ENCODE assay signal across 9 mouse cellular contexts in the genomic region with DNA sequence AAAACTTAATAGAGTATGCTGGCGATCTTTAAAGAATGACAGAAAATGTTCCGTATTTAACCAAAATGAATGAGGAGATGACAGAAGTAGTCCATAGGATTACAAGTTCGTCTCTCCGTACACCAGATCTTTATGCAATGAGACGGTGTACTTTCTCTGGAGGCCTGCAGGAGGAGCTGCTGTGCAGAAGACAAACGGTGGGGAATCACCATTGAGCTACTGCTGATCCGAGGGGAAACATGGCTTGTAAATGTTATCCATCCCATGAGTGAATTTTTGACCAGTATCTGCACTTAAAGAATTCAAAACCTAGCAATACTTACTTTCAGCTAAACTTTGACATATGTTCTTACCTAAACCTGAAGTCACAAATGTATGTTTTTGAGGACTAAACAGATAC.
DNase-seq lines count a peak whose midpoint lies in the region; ATAC-seq and TF ChIP-seq lines count a peak whose summit lies in the region.
"Had no signal": no experiment of that assay in that cellular context is flagged by ENCODE, and none has a peak within 500 bp of the region (broad histone marks: within the 10 kb centered on the region; RNA-seq: fewer than 3 reads in every experiment).

No protein-coding gene starts in this region.

- peak; percentile 40 for DNase-seq in forebrain, embryonic 14.5 days (ENCODE audit: low spot score)
- DNase-seq in forebrain, embryonic 11.5 days (ENCODE audit: low spot score): no peak
- no peak for DNase-seq in liver, postnatal 0 days
- no peak for DNase-seq in liver, embryonic 11.5 days (ENCODE audit: low spot score)
- DNase-seq in adrenal gland, adult 2 months: peak; percentile 12
- peak; percentile 16 for DNase-seq in kidney, postnatal 14 days
- DNase-seq in spleen, adult 12 weeks (ENCODE audit: low spot score): no peak
- DNase-seq in left cerebral cortex, postnatal 36 days (ENCODE audit: low spot score in 2 of 2): no peak

- peak; percentile 55 for TF ChIP-seq CTCF in liver, postnatal 0 days (IDR thresholded peaks at IDR 0.05; ENCODE audit: low read depth)

- no peak overlapping the region for H3K4me3 ChIP-seq in forebrain, embryonic 14.5 days (ENCODE audit: low read depth, low read length)
- H3K4me3 ChIP-seq in forebrain, embryonic 11.5 days (ENCODE audit: low read depth, low read length): no peak overlapping the region
- no peak overlapping the region for H3K4me3 ChIP-seq in liver, postnatal 0 days (ENCODE audit: low read depth, low read length)
- H3K4me3 ChIP-seq in liver, embryonic 11.5 days (ENCODE audit: low read depth, low read length): no peak overlapping the region
- H3K4me3 ChIP-seq: heart, embryonic 15.5 days had no signal

- no peaks in the 10 kb centered on the region for H3K9me3 ChIP-seq in forebrain, embryonic 14.5 days (replicated peaks; ENCODE audit: control insufficient read depth, low read length)
- no peaks in the 10 kb centered on the region for H3K9me3 ChIP-seq in forebrain, embryonic 11.5 days (ENCODE audit: control insufficient read depth, low read length)
- no peaks in the 10 kb centered on the region; the same call in 1 of the 2 replicates for H3K9me3 ChIP-seq in liver, postnatal 0 days (ENCODE audit: low read length)
- H3K9me3 ChIP-seq in liver, embryonic 11.5 days (ENCODE audit: control insufficient read depth, low read length): no peaks in the 10 kb centered on the region
- H3K9me3 ChIP-seq: heart, embryonic 15.5 days had no signal

- no peaks in the 10 kb centered on the region for H3K4me1 ChIP-seq in forebrain, embryonic 14.5 days (ENCODE audit: control insufficient read depth, insufficient read depth, low read length)
- no peaks in the 10 kb centered on the region for H3K4me1 ChIP-seq in forebrain, embryonic 11.5 days (replicated peaks; ENCODE audit: control insufficient read depth, insufficient read depth, low read length)
- H3K4me1 ChIP-seq in liver, postnatal 0 days (ENCODE audit: insufficient read depth): no peaks in the 10 kb centered on the region
- no peaks in the 10 kb centered on the region for H3K4me1 ChIP-seq in liver, embryonic 11.5 days (replicated peaks; ENCODE audit: control insufficient read depth, insufficient read depth, low read length)
- H3K4me1 ChIP-seq: heart, embryonic 15.5 days had no signal

- intact Hi-C loops in left cerebral cortex, postnatal 36 days (cut with DNase I): loop anchor here (5.0 to 10.0 kb wide), 2 partner anchors 225 to 337 kb away; no protein-coding TSS in a partner anchor

- H3K27me3 ChIP-seq in forebrain, embryonic 14.5 days (replicated peaks; ENCODE audit: control insufficient read depth, insufficient read depth, low read length): no peaks in the 10 kb centered on the region
- no peaks in the 10 kb centered on the region for H3K27me3 ChIP-seq in forebrain, embryonic 11.5 days (ENCODE audit: control insufficient read depth, insufficient read depth, low read length)
- H3K27me3 ChIP-seq in liver, postnatal 0 days (ENCODE audit: insufficient read depth, low read length): no peaks in the 10 kb centered on the region
- H3K27me3 ChIP-seq in liver, embryonic 11.5 days (replicated peaks; ENCODE audit: control insufficient read depth, insufficient read depth, low read length): no peaks in the 10 kb centered on the region
- H3K27me3 ChIP-seq: heart, embryonic 15.5 days had no signal

- WGBS in forebrain, embryonic 14.5 days: 57% methylated on average over 7 of the region's 7 CpGs
- 56% methylated on average over 7 of the region's 7 CpGs for WGBS in forebrain, embryonic 11.5 days
- WGBS in liver, postnatal 0 days (ENCODE audit: insufficient replicate concordance): 52% methylated on average over 7 of the region's 7 CpGs
- 55% methylated on average over 7 of the region's 7 CpGs for WGBS in liver, embryonic 11.5 days

- H3K4me2 ChIP-seq in forebrain, embryonic 14.5 days (ENCODE audit: low read length): no peak overlapping the region
- H3K4me2 ChIP-seq in forebrain, embryonic 11.5 days (ENCODE audit: low read depth, low read length, severe bottlenecking): no peak overlapping the region
- H3K4me2 ChIP-seq in liver, postnatal 0 days (ENCODE audit: low read depth, low read length): no peak overlapping the region
- no peak overlapping the region for H3K4me2 ChIP-seq in liver, embryonic 11.5 days
- H3K4me2 ChIP-seq: heart, embryonic 15.5 days had no signal

- H3K36me3 ChIP-seq in forebrain, embryonic 14.5 days (ENCODE audit: control insufficient read depth, insufficient read depth, low read length): no peaks in the 10 kb centered on the region
- H3K36me3 ChIP-seq in forebrain, embryonic 11.5 days (ENCODE audit: control insufficient read depth, insufficient read depth, low read length): no peaks in the 10 kb centered on the region
- H3K36me3 ChIP-seq in liver, postnatal 0 days (replicated peaks; ENCODE audit: insufficient read depth, low read length): no peaks in the 10 kb centered on the region
- H3K36me3 ChIP-seq in liver, embryonic 11.5 days (ENCODE audit: control insufficient read depth, insufficient read depth, low read length): no peaks in the 10 kb centered on the region
- H3K36me3 ChIP-seq: heart, embryonic 15.5 days had no signal

- H3K9ac ChIP-seq in forebrain, embryonic 14.5 days (ENCODE audit: low read length): no peak overlapping the region
- H3K9ac ChIP-seq in forebrain, embryonic 11.5 days (ENCODE audit: low read length): no peak overlapping the region
- H3K9ac ChIP-seq in liver, postnatal 0 days (replicated peaks): no peak overlapping the region
- H3K9ac ChIP-seq in liver, embryonic 11.5 days (ENCODE audit: low read depth, low read length): no peak overlapping the region
- H3K9ac ChIP-seq: heart, embryonic 15.5 days had no signal

- no peak for ATAC-seq in forebrain, embryonic 14.5 days
- no peak for ATAC-seq in forebrain, embryonic 11.5 days (replicated peaks; ENCODE audit: low FRiP score)
- no peak for ATAC-seq in liver, postnatal 0 days
- ATAC-seq in liver, embryonic 11.5 days (replicated peaks; ENCODE audit: low FRiP score): no peak

- no peak overlapping the region for H3K27ac ChIP-seq in forebrain, embryonic 14.5 days (ENCODE audit: low read depth, low read length)
- H3K27ac ChIP-seq in forebrain, embryonic 11.5 days (ENCODE audit: low read depth, low read length): no peak overlapping the region
- H3K27ac ChIP-seq in liver, postnatal 0 days (ENCODE audit: low read depth): no peak overlapping the region
- no peak overlapping the region for H3K27ac ChIP-seq in liver, embryonic 11.5 days (ENCODE audit: low read depth, low read length)
- H3K27ac ChIP-seq: heart, embryonic 15.5 days had no signal

- no peak for TF ChIP-seq EP300 in liver, postnatal 0 days (IDR thresholded peaks at IDR 0.05; ENCODE audit: low read depth)

Comparison
In these comparisons a context has a peak if more than half of its experiments do, and no peak if none do; other contexts are left out.
1. DNase-seq: peak in forebrain, embryonic 14.5 days (single experiment), adrenal gland, adult 2 months (single experiment) and kidney, postnatal 14 days (single experiment); none in forebrain, embryonic 11.5 days (single experiment), liver, postnatal 0 days (single experiment), liver, embryonic 11.5 days (single experiment), spleen, adult 12 weeks (single experiment) and left cerebral cortex, postnatal 36 days (0 of 2).